Mouse (Mus musculus): Measurements from ENCODE around the gene Mfap2.

The Mfap2 gene

DNA sequence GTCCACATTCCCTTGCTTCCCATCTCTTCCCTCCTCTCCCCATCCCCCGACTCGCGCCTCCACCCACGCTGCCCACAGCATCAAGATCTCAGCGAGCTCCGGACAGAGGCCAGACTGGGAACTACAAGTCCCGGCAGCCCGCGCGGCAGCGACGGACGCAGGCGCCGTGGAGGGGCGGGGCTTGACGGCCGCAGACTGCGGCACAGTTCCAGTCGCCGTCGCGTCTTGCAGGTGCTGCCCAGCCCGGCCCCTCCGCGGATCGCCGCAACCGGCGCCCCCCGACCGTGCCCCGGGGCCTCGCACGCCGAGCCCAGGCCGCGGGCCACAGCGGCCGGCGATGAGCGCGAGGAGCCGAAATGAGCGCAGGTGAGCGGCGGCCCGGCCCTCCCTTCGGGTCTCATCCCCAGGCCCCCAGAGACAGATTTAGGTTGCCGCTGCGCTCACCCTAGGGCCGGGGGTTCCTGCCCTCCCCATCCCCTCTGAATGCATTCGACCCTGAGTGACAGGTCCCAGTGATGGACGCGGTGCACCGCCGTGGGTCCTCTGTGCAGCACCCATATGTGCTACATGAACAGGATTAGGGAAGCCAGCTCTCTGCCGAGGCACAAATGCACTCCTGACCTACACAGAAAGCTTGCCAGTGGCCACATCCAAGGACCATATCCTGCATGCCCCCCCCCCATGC is 23.4 kb upstream of the Mfap2 start, which contains the start of gene Atp13a2:
Gene Atp13a2, plus strand, starts transcription at position 163 of the 685 bp plus-strand sequence.
- peak; percentile 92 to 96 for DNase-seq (ENCODE audit: inconsistent age in 2 of 2, low spot score in 1 of 2)

DNA sequence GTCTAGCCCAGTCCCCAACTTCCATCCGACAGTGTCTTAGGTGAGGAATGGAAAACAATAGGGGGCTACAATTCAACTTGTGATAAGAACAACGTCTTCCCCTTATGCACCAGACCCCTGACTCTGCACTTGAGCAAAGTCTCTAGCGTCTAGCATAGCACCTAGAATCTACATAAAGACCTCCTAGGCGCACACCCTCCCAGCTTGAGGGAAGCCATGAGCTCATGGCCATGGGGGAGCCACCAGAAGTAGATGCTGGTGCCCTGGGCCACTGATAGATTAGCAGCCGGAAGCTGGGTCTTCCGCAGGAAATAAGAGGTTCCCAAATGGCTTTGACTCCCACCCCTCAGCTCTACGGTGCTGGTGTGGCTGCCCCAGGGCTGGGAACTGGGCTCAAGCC is 22.7 kb upstream of the Mfap2 start:
- DNase-seq (ENCODE audit: inconsistent age in 2 of 2, low spot score in 1 of 2), result peak in 1 of 2 experiments; percentile 55

DNA sequence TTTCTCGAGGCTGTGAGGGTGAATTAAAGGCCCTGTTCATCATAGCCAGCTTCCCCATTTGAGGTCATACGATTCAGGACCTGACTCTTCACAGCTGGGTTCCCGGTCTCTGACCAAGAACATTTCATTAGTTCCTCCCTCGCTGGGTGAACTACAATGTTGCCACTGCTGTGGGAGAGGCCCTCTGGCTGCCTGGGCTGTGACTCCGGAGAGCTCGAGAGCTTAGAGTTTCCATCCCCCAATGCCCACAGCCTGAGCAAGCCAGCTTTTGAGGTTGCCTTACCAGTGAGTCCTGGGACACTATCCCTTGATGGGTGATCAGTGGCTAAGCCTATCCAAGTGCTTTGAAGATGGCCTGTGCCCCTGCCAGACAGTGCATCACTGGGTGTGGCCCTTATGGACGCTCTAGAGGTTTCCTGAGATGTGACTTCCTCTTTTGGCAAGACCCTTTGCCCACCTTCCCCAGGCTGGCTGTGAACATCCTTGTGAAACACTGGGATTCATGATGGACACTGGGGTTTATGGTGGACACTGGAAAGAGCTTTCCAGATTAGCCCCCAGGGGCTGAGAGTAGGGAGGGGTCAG is 21.4 kb upstream of the Mfap2 start:
- peak in 1 of 2 experiments; percentile 48 for DNase-seq (ENCODE audit: inconsistent age in 2 of 2, low spot score in 1 of 2)

DNA sequence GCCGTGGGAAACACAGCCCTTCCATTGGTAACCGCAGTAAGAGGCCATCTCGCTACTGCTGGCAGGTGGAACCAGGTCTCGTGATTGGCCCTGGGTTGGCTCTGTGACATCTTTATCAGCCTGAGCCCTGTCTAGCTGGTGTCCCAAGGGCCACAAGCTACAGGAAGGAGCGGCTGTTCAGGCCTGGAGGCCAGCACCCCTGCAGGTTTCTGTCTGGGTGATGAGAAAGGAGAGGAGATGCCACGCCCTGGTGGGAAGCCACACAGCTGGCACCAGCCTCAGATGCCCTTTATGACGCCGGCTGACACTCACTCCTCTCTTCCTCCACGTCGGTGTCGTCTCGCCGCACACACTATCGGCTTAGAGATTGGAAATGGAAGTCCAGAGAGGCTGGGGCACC is 20.8 kb upstream of the Mfap2 start:
- DNase-seq (ENCODE audit: inconsistent age in 2 of 2, low spot score in 1 of 2), result no peak

DNA sequence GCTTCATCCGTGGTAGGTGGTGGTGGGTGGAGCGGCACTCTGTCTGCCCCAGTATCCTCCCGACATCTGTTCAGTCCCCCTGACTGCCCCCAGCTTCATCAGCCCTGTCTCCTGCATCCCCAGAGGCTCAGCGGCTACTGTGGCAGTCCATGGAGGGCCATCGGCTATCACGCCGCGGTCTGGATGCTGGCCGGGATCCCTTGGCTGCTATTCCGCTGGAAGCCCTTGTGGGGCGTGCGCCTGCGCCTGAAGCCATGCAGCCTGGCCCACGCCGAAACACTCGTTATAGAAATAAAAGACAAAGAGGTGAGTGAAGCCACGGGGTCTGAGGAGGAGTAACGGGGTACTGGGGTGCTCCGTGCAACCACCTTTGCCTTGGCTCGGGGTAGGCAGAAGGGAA is 18.0 kb upstream of the Mfap2 start:
- DNase-seq (ENCODE audit: inconsistent age in 2 of 2, low spot score in 1 of 2), result no peak

DNA sequence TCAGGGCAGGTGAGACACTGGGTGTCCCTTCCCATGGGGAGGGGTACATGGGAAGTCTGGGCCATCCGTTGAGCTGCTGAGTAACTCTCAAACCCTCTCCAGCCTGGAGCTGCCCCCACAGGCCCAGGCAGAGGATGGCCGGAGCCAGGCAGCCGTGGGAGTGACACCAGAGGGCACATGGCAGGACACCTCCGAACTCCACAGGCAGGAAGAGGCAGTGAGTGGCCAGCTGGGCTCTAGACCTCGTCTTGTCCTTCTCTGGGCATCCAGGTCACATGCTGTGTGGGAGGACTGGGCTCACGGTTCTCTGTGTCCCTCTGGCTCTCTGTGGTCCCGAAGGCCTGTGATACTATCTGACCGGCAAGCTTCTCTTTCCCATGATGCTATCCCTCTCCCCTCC is 16.4 kb upstream of the Mfap2 start:
- DNase-seq (ENCODE audit: inconsistent age in 2 of 2, low spot score in 1 of 2), result no peak

DNA sequence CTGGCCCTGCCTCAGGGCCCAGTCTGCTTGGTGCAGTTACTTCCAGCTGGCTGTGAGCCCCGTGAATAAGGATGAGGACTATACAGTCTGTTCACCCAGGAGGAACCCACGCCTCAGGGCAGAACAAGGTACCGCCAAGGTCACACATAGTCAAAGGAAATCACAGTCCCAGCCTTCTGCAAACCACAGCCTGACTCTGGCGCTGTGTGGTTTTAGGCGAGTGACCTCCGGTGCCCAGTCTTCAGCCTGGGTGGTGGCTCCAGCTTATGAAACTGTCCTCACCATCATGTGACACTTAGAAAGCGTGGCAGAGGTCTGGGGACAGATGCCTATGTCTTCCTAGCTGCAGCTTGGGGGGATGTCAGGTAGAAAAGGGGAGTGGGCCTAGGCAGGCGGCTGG is 14.4 kb upstream of the Mfap2 start:
- no peak for DNase-seq (ENCODE audit: inconsistent age in 2 of 2, low spot score in 1 of 2)

DNA sequence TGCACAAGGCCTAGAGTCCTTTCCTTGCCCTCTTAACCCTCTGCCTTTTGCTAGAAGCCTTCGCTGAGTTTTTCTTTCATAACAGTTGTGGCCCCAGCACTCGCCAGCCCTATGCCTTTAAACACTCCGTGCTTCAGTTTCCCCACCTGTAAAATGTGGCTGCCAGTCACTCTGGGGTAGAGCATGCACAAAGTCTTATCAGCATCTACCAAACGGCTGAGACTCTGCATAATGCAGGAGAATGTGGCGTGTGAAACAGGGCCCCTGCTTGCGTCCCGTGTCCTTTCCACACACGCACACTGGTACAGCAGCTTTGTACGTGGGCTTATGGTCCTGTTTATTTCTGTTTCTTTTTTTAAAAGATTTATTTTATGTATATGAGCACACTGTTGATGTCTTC is 13.4 kb upstream of the Mfap2 start:
- DNase-seq (ENCODE audit: inconsistent age in 2 of 2, low spot score in 1 of 2), result no peak

DNA sequence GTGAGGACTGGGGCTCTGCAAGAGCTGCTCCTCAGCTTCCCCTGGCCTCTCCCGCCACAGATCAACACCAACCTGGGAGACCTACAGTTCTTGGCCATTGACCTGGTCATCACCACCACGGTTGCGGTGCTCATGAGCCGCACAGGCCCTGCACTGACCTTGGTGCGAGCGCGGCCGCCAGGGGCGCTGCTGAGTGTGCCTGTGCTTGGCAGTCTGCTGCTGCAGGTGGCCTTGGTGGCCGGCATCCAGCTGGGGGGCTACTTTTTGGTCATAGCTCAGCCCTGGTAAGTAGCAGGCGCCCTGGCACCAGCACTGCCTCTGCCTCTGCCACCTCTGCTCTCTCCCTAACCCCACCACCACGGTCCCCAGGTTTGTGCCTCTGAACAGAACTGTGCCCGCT is 4.2 kb upstream of the Mfap2 start:
- DNase-seq (ENCODE audit: inconsistent age in 2 of 2, low spot score in 1 of 2), result peak; percentile 74 to 84

DNA sequence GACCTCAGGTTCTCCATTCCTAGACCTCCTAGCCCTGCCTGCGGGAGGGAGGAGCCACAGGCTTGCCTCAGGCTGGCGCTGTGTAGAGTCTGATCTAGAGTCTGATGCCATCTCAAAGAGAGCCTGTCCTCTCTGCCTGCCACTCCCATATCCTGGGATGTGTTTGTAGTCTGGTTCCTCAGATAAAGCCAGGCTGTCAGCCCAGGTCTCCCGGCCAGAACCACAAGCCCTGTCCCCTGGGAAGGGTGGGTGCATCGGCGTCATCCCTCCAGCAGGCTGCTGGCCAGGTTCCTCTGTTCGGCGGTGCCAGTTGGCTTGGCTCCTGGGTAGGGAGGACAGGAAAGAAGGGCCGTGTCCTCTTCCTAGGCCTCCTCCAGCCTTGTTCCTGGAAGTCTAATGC is 2.2 kb upstream of the Mfap2 start:
- peak; percentile 60 to 74 for DNase-seq (ENCODE audit: inconsistent age in 2 of 2, low spot score in 1 of 2)

DNA sequence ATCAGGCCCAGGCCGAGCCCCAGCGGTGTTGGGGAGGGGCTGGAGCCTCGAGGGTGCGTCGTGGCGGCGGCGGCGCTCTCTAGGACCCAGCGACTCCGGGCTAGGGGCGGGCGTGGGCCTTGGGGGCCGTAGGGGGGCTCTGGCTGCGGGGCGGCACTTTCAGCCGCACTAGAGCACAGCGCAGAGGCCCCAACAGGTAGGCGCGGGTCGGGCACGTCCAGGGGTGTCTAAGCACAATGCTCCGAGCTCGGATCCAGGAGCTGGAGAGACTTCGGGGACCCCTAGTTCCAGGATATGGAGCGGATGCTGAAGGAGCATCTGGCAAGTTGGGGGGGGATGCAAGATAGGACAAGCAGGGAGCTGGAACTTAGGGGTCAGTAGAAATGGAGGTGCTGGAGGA is 308 bp downstream of the Mfap2 start:
- DNase-seq (ENCODE audit: inconsistent age in 2 of 2, low spot score in 1 of 2), result peak in 1 of 2 experiments; percentile 51

DNA sequence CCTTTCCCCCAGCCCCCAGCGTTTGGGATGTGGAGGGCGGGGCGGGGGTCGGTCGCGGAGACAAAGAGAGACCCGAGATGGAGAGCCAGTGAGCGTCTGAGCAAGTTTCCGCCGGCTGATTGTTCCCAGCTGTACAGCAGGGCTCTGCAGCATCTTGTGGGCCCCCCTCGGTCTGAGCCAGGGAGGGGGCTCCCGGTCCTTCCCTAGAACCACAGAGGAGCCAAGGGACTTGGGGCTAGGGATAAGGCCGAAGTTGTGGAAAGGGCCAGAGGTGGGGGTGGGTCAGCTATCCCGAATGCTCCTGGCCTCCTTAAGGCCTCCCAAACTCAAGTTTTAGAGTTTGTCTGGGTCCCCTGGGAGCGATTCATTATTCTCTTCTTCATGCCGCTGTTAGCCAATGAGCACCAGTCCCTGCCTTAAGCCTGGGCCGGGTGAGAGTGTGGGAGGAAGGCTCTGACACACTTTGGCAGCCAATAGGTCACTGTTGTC is 767 bp downstream of the Mfap2 start:
- peak in 1 of 2 experiments; percentile 39 for DNase-seq (ENCODE audit: inconsistent age in 2 of 2, low spot score in 1 of 2)

DNA sequence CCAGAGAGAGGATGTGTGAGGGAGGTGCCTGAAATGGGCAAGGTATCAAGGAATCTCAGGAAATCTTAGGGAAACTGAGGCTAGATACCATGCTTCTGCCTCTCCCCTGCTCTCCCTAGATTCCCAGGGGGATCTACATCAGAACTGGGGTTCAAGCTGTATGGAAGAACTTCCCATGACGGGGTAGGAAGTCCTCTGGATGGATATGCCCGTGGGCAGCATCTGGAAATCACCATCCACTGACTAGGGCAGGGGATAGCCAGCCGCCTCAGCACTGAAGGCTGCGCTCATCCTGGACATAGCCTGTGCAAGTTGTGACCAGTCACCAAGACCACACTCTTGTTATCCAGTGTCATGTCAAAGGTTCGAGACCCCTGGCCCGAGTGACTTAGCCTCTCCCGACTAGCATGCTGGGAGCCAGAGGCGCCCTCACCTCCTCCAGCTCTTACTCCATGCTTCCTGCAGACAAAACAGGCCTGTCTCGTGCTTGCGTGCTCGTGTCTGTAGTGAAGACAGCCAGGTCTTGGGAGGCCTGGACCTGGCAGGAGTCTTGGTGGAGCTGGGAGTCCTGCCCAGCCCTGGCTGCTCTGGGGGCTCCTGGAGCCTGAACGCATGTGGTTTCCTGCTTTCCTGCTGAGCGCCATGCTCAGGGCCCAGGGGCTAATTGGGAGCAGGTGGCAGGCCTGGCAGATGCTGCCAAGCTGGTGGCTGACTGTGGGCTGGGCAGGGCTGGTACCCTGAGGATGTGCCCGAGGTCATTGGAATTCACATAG is 1.5 kb downstream of the Mfap2 start:
- DNase-seq (ENCODE audit: inconsistent age in 2 of 2, low spot score in 1 of 2), result peak in 1 of 2 experiments; percentile 42

DNA sequence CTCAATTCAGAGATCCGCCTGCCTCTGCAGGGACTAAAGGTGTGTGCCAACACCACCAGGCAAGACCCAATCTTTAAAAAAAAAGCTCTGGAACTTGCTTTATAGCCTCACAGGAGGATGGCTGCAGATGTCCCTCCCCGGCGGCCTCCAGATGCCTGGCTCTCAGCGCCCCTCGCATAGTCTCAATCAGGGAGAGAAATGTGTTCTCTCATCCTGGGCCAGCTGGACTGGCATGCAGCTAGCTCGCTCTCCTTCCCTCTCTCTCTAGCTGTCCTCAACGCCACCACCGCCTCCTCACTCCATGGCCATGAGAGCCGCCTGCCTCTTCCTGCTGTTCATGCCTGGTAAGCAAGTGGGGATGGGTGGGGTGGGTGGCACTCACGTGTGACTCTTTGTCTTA is 2.3 kb downstream of the Mfap2 start:
- DNase-seq (ENCODE audit: inconsistent age in 2 of 2, low spot score in 1 of 2), result no peak

DNA sequence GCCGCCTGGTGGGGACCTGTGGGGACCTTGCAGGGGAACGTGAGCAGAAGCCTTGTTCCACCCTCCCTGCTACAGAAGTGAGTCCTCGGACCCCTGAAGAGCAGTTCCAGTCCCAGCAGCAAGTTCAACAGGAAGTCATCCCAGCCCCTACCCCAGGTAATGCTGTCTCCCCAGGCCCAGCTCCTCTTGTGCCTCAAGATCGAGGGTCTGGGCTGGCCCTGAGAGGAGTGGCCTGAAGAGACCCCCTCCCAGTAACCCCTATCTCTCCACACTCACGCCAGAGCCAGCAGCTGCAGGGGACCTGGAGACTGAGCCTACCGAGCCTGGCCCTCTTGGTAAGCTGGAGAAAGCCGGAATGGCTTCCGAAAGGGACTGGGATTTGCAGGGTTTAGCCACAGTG is 3.9 kb downstream of the Mfap2 start:
- no peak for DNase-seq (ENCODE audit: inconsistent age in 2 of 2, low spot score in 1 of 2)

DNA sequence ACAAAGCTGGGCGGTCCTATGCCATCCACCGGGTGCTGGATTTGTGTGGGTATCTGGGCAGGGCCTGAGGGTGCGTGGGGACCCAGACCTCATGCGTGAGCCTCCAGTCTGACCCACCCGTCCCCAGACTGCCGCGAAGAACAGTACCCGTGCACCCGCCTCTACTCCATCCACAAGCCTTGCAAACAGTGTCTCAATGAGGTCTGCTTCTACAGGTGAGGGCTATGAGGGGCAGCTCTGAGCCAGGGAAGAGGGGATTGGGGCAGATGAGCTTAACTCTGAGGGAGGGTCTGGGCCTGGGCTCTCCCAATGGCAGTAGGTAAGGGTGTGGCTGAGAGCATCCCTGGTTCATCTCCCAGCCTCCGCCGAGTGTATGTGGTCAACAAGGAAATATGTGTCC is 4.6 kb downstream of the Mfap2 start:
- DNase-seq (ENCODE audit: inconsistent age in 2 of 2, low spot score in 1 of 2), result no peak

DNA sequence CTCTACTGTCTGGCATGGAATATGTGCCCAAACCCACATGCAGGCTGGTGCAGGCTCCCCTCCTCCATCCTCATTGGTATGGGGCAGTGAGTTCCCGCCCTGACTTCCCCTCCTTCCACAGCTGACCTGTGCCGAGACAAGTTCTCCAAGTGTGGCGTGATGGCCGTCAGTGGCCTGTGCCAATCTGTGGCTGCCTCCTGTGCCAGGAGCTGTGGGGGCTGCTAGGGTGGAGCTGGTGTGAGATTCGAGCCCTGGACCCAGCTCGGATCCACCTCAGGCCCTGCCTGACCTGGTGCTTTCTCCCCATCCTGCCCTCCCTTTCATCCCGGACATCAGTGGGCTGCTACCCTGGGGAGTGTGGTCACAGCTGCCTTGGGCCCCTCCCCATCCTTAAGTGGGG is 5.1 kb downstream of the Mfap2 start:
- no peak for DNase-seq (ENCODE audit: inconsistent age in 2 of 2, low spot score in 1 of 2)

DNA sequence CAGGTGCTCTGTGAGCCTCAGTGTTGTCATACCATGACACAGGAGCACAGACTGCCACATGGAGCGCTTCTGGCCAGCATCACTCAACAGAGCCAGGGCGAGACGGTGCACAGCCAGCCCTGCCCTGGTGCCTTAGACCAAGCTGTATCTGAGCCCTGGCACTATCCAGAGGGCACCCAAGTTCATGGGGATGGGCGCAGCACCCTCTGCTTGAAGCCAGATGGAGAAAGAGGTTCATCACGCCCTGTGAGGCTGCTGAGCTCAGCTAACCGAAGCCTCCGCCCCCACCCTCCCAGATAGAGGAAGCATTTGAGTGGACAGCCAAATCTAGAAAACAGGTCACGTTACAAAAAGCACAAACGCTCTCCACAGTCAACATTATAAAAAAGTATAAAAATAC is 6.1 kb downstream of the Mfap2 start:
- DNase-seq (ENCODE audit: inconsistent age in 2 of 2, low spot score in 1 of 2), result peak in 1 of 2 experiments; percentile 47

DNA sequence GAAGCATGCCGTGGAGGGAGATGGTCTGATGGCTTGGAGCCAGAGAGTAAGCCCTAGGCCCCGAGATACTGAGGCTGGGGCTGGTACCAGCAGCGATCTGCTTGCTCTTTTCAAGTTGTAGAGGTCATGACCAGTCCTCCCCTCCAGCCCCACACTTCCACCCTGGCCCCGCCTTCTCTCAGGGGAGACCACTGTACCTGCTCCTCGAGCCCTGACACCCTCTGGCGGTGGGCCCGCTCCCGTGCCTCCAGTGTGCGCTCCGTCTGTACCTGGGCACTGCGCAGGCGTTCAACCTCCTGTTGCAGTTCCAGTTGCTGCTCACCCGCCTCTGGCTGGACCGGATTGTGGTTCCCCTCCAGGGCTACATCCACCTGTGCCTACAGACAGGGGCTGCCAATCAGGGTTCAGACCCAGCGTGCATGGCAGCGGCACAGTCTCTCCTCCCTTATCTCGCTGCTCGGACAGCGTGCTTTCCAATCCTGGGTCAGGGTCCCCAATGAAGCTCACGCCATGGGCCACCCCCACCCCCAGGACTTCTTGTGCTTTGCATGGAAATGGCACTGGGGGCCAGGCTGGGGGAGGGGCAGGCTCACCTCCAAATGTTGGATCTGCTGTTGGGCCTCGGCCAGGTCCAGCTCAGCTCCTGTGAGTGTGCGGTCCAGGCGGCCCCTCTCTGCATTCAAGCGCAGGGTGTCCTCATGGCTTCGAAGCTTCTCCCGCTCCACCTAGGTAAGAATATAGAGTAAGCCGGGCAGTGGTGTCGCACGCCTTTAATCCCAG is 7.6 kb downstream of the Mfap2 start:
- DNase-seq (ENCODE audit: inconsistent age in 2 of 2, low spot score in 1 of 2), result no peak

DNA sequence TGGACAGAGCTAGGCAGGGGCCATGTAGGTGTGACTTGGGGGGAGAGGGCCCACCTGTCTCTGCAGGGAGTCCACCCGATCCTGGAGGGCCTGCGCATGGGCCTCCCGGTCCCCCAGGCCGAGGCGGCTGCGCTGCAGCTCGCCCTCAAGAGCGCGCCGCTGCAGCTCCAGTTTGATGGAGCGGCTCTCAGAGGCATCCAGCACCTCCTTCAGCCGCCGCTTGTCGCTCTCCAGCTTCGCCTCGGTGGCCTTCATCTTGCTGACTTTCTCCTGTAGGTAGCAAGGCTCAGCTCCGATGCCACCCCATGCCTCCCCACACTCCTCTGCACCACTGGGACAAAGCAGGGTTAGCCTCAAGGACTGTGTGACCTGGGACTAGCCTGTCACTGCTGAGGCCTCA is 10.0 kb downstream of the Mfap2 start:
- DNase-seq (ENCODE audit: inconsistent age in 2 of 2, low spot score in 1 of 2), result no peak

All from adrenal gland, adult (tissue).